Mouse (Mus musculus) heart, embryonic 12.5 days (tissue): Measurements from ENCODE around the gene Dctn1. TPM values are rescaled to one million over a fixed set of nuclear protein-coding genes. Genes with fewer than 3 reads are reported as not detected.

Source experiments
- ATAC-seq: fragments of 200-750 bp; cut with Nextera tagmentation; 2 replicates; pipeline ENCODE4 v1.8.0; 2017; ENCODE audit warnings: moderate TSS enrichment, moderate library complexity; ENCODE audit not compliant: insufficient number of reproducible peaks, low FRiP score
- H3K27ac ChIP-seq: fragments of 300-500 bp; sonication (generic); 2 replicates; pipeline ENCODE4 v1.5.1; 2016; ENCODE audit warnings: mild to moderate bottlenecking, moderate library complexity; ENCODE audit not compliant: poor library complexity, severe bottlenecking
- H3K27me3 ChIP-seq: fragments of 300-500 bp; sonication (generic); replicated peaks from 2 replicates; pipeline ENCODE4 v1.6.1; 2016; ENCODE audit warnings: mild to moderate bottlenecking, moderate library complexity
- H3K36me3 ChIP-seq: fragments of 300-500 bp; sonication (generic); 2 replicates; pipeline ENCODE4 v1.6.1; 2016; ENCODE audit warnings: mild to moderate bottlenecking, moderate library complexity
- H3K4me1 ChIP-seq: fragments of 300-500 bp; sonication (generic); replicated peaks from 2 replicates; pipeline ENCODE4 v1.6.1; 2016; ENCODE audit warnings: mild to moderate bottlenecking
- H3K4me2 ChIP-seq: fragments of 300-500 bp; sonication (generic); 2 replicates; pipeline ENCODE4 v1.6.1; 2016; ENCODE audit warnings: mild to moderate bottlenecking, moderate library complexity
- H3K4me3 ChIP-seq: fragments of 300-500 bp; sonication (generic); 2 replicates; pipeline ENCODE4 v1.5.1; 2016; ENCODE audit warnings: mild to moderate bottlenecking
- H3K9ac ChIP-seq: fragments of 300-500 bp; sonication (generic); 2 replicates; pipeline ENCODE4 v1.6.1; 2016; ENCODE audit warnings: mild to moderate bottlenecking, moderate library complexity
- H3K9me3 ChIP-seq: fragments of 300-500 bp; sonication (generic); replicated peaks from 2 replicates; pipeline ENCODE4 v1.6.1; 2016; ENCODE audit warnings: mild to moderate bottlenecking, moderate library complexity
- WGBS: fragments of 180-500 bp; shearing (Covaris S2); methylation state at CpG from one replicate; pipeline ENCODE4 v1.1.7; 2016; 5-methylcytosine and 5-hydroxymethylcytosine counted together
- polyA plus RNA-seq: library from polyadenylated mRNA; unstranded; fragments of >200 nt; fragmentation: Nextera tagmentation; extraction: Ambion mirVana; gene quantifications from 2 replicates; pipeline ENCODE4 v1.2.1, GENCODE M21; 2016

Gene Dctn1
- polyA plus RNA-seq: 86.9 and 89.0 TPM in 2 replicates

DNA sequence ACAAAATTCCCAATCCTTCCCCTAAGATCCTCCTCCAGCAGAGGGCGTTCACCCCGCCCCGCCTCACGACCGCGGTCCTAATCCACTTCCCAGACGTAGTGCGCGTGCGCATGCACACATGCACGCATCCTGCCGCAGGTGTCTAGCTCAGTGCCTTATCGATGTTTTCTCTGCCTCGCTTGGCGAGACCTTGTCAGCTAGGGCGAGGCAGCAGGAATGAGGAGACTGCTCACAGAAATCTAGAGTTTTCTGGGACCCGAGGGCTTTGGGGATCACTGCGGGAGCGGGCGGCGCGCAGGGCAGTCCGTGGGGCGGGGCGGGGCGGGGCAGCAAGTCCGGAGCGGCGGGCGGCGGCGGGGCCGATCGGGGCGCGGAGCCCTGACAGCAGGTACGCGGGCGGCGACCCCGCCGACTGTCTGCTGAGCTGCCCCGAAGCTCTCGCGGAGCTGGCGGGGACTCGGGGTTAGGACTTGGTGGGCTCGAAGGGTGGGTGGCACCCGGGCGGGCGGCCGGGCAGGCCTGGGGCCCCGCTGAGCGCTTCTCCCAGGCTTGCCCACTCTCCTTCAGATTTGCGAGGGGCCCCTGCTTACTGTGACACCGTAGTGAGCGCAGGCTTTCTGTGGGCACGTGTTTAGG lies at the start of gene Dctn1:
Dctn1 (plus strand) TSS at position 314 of the 636 bp plus-strand sequence.
- Histone ChIP-seq H3K4me2 (peak within 1 kb of the TSS; percentile 90), H3K27me3 (peaks cover 20% of the 10 kb centered on the region), H3K4me1 (peaks cover 36% of the 10 kb centered on the region), H3K27ac (peak within 1 kb of the TSS; percentile 75), H3K4me3 (peak within 1 kb of the TSS; percentile 80), H3K9me3 (no peaks in the 10 kb centered on the region), H3K36me3 (no peaks in the 10 kb centered on the region), H3K9ac (peak within 1 kb of the TSS; percentile 90)
- peak; percentile 90 for ATAC-seq
- WGBS: under 1% methylated on average over 51 of the region's 58 CpGs

DNA sequence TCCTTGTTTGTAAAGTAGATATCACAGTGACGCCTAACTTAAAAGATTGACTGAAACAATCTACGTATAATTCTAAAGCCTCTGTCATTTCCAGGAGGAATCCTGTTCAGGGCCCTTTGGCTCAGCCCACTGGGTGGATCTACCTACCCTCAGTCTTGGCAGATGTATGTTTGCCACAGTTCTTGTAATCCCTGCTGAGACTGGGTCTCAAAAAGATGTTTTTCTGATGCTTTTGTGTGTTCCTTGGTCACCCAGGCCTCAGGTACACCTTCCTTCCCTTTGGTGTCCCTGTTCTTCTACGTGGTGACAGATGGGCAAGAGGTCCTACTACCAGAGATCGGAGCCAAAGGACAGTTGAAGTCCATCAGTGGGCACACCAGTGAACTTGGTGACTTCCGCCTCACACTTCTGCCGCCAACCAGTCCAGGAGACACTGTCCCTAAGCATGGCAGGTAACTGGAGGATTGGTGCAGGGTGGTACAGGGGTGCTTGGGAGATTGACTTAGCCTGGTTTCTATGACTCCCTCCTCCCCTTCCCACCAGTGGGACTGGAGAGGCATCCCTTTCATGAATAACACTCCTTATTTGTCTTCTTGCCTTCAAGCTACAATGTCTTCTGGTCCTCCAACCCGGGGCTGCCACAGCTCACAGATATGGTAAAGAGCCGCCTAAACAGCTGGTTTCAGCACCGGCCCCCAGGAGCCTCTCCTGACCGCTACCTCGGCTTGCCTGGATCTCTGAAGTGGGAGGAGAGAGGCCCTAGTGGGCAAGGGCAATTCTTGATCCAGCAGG lies 49.2 kb upstream of the Dctn1 start:
- Histone ChIP-seq H3K9me3 (no peaks in the 10 kb centered on the region), H3K4me2 (peak overlapping the region; percentile 93), H3K36me3 (peaks cover 33% of the 10 kb centered on the region), H3K27ac (no peak overlapping the region), H3K4me3 (peak overlapping the region; percentile 75), H3K9ac (peak overlapping the region; percentile 86), H3K27me3 (no peaks in the 10 kb centered on the region), H3K4me1 (peaks cover 38% of the 10 kb centered on the region)
- WGBS: 75% methylated on average over 11 of the region's 11 CpGs
- no peak for ATAC-seq

DNA sequence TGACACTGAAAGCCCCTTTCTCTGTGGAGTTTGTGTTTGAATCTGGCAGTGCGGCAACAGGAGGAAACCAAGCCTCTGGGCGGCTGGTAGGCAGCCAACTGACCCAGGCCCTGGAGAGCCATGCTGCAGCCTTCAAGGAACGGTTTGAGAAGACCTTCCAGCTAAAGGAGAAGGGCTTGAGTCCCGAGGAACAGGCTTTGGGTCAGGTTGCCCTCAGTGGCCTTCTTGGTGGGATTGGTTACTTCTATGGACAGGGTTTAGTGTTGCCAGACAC lies 48.6 kb upstream of the Dctn1 start:
- Histone ChIP-seq H3K4me2 (peak overlapping the region; percentile 93; the same call in 1 of the 2 replicates), H3K36me3 (peaks cover 33% of the 10 kb centered on the region), H3K9ac (0 out of 2 replicates have a peak overlapping the region, but pooled peaks have one; percentile 86), H3K27me3 (no peaks in the 10 kb centered on the region), H3K4me1 (peaks cover 36% of the 10 kb centered on the region), H3K4me3 (0 out of 2 replicates have a peak overlapping the region, but pooled peaks have one; percentile 3), H3K27ac (no peak overlapping the region), H3K9me3 (no peaks in the 10 kb centered on the region)
- 91% methylated on average over 4 of the region's 4 CpGs for WGBS
- no peak for ATAC-seq

GRCm38 (mm10) chr6:83117616-83118015 lies 48.1 kb upstream of the Dctn1 start:
- Histone ChIP-seq H3K4me3 (no peak overlapping the region), H3K9ac (no peak overlapping the region), H3K9me3 (no peaks in the 10 kb centered on the region), H3K27ac (no peak overlapping the region), H3K27me3 (no peaks in the 10 kb centered on the region), H3K36me3 (peaks cover 33% of the 10 kb centered on the region), H3K4me1 (peaks cover 38% of the 10 kb centered on the region), H3K4me2 (no peak overlapping the region)
- no peak for ATAC-seq
- 89% methylated on average over 13 of the region's 13 CpGs for WGBS

- no peak overlapping the region for H3K27ac ChIP-seq
- whole genome bisulfite sequencing: 83% methylated on average over 11 of the region's 11 CpGs
- H3K4me3 ChIP-seq: no peak overlapping the region
- no peak for ATAC-seq
- H3K36me3 ChIP-seq: peaks cover 33% of the 10 kb centered on the region
- H3K9ac ChIP-seq: no peak overlapping the region
- no peaks in the 10 kb centered on the region for H3K9me3 ChIP-seq
- no peaks in the 10 kb centered on the region for H3K27me3 ChIP-seq
- no peak overlapping the region for H3K4me2 ChIP-seq
- peaks cover 43% of the 10 kb centered on the region for H3K4me1 ChIP-seq
These were observed 47.4 kb upstream of the Dctn1 start for GRCm38 (mm10) chr6:83118369-83118768.

- Histone ChIP-seq H3K4me1 (peaks cover 48% of the 10 kb centered on the region), H3K4me2 (no peak overlapping the region), H3K9me3 (no peaks in the 10 kb centered on the region), H3K36me3 (peaks cover 33% of the 10 kb centered on the region), H3K9ac (no peak overlapping the region), H3K27ac (no peak overlapping the region), H3K4me3 (no peak overlapping the region), H3K27me3 (no peaks in the 10 kb centered on the region)
- no peak for ATAC-seq
- 75% methylated on average over 14 of the region's 14 CpGs for WGBS
These were observed 46.6 kb upstream of the Dctn1 start for GRCm38 (mm10) chr6:83118825-83119733.

DNA sequence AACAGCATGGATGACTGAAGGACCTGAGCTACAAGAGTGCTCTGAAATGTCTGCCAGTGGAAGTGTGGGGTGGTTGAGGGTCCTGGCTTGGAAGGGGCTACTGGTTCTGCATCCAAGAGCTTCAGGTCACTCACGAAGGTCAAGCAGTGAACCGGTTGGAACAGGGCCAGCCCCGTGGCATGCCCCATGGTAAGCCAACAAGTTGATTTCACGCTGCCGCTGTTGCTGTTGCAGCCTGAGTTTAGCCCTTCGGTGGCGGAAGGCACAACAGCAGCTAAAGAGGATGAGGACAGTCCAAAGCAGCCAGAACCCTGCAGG lies 46.0 kb upstream of the Dctn1 start:
- peaks cover 48% of the 10 kb centered on the region for H3K4me1 ChIP-seq

GRCm38 (mm10) chr6:83120930-83121862 lies 44.5 kb upstream of the Dctn1 start, which contains the start of gene Wbp1:
Gene Wbp1, minus strand, starts transcription at chr6:83121559.
- Histone ChIP-seq H3K4me2 (peak within 1 kb of the TSS; percentile 96), H3K27ac (peak within 1 kb of the TSS; percentile 93), H3K36me3 (peaks cover 33% of the 10 kb centered on the region), H3K9me3 (no peaks in the 10 kb centered on the region), H3K27me3 (no peaks in the 10 kb centered on the region), H3K4me3 (peak within 1 kb of the TSS; percentile 79), H3K4me1 (peaks cover 50% of the 10 kb centered on the region), H3K9ac (peak within 1 kb of the TSS; percentile 88)
- ATAC-seq: peak; percentile 95
- WGBS: under 1% methylated on average over 38 of the region's 38 CpGs

More for the DNA sequence above, 46.0 kb upstream of the Dctn1 start:
- WGBS: 86% methylated on average over 7 of the region's 7 CpGs
- Histone ChIP-seq H3K4me2 (peak overlapping the region; percentile 90), H3K27me3 (no peaks in the 10 kb centered on the region), H3K36me3 (peaks cover 33% of the 10 kb centered on the region), H3K27ac (no peak overlapping the region), H3K9ac (no peak overlapping the region), H3K9me3 (no peaks in the 10 kb centered on the region), H3K4me3 (no peak overlapping the region)
- no peak for ATAC-seq

DNA sequence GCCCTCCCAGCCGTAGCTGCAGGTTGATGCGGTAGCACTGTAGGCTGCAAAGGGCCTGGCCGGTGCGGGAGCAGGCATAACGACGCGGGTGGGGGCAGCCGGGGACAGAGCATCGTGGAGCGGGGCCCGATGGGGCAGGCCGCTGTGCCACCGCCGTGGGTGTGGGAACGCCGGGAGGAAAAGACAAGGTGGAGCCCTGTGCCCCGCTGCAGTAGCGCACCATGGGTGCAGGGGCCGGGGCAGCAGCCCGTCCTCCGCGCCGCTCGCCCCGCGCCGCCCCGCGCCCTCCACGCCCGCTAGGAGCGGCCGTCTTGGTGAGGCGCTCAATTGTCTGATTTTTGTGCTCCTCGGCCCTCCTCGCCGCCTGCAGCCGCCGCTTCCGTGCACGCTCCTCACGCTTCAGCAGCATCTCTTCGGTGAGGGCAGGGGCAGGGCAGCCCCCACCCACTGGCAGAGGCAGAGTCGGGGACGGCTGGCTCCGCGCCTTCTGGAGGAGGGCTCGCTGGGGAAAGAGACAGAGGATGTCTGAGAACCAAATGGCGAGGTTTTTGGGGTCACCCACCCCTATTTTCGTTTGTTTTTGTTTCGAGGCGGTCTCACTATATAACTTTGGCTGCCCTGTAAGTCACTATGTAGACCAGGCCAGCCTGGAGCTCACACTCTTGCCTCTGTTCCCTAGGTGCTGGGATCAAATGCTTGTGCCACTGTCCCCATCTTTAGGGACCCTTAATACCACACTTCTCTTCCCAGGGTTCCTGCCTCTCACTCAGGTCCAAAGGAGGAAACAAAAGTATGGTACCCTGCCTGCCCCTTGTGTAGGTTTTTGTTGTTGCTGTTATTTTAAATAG lies 43.6 kb upstream of the Dctn1 start:
- WGBS: 2% methylated on average over 52 of the region's 52 CpGs
- Histone ChIP-seq H3K27ac (peak overlapping the region; percentile 92), H3K36me3 (peaks cover 28% of the 10 kb centered on the region), H3K9ac (peak overlapping the region; percentile 86), H3K4me2 (peak overlapping the region; percentile 96), H3K27me3 (no peaks in the 10 kb centered on the region), H3K4me3 (peak overlapping the region; percentile 79), H3K4me1 (peaks cover 41% of the 10 kb centered on the region), H3K9me3 (no peaks in the 10 kb centered on the region)
- ATAC-seq: peak; percentile 53
